Mouse (Mus musculus) MEL (cell line): ENCODE results near the gene Ppp1ca.

Experiments
- BHLHE40 ChIP-seq: IDR thresholded peaks from 2 replicates; pipeline ENCODE4 v1.6.1; 2012; ENCODE audit warnings: low read depth, mild to moderate bottlenecking, inconsistent platforms, low read length, improper control_type of control experiment, borderline replicate concordance
- CHD1 ChIP-seq: IDR thresholded peaks from 2 replicates; pipeline ENCODE4 v1.6.1; 2012; ENCODE audit warnings: low read depth, mild to moderate bottlenecking, inconsistent platforms, low read length, improper control_type of control experiment
- CTCF ChIP-seq, 3 experiments: IDR thresholded peaks in 2 of 3; conservative IDR thresholded peaks in 1 of 3; 2 replicates each; pipeline ENCODE4 v1.5.1; 2011 to 2012; ENCODE audit warnings: low read length in 3 of 3, low read depth in 2 of 3, mild to moderate bottlenecking in 2 of 3, improper control_type of control experiment in 1 of 3, inconsistent platforms in 1 of 3, mixed read lengths in 1 of 3, moderate library complexity in 1 of 3; ENCODE audit not compliant: control insufficient read depth in 1 of 3, insufficient read depth in 1 of 3, poor library complexity in 1 of 3, severe bottlenecking in 1 of 3
- EP300 ChIP-seq, 2 experiments: IDR thresholded peaks; 2 replicates each; pipeline ENCODE4 v1.6.1; 2011; ENCODE audit warnings: improper control_type of control experiment in 2 of 2, low read length in 2 of 2, low read depth in 1 of 2, mild to moderate bottlenecking in 1 of 2
- GATA1 ChIP-seq: IDR thresholded peaks from 2 replicates; pipeline ENCODE4 v1.6.1; 2011; ENCODE audit warnings: low read depth, low read length, improper control_type of control experiment
- MAFK ChIP-seq: IDR thresholded peaks from 2 replicates; pipeline ENCODE4 v1.6.1; 2011; ENCODE audit warnings: low read depth, mild to moderate bottlenecking, low read length, improper control_type of control experiment, borderline replicate concordance
- MAX ChIP-seq: IDR thresholded peaks from 2 replicates; pipeline ENCODE4 v1.6.1; 2011; ENCODE audit warnings: low read length, improper control_type of control experiment
- POLR2A ChIP-seq, 2 experiments: IDR thresholded peaks; 2 replicates each; pipeline ENCODE4 v1.6.1; 2011 to 2012; ENCODE audit warnings: low read length in 2 of 2, mild to moderate bottlenecking in 2 of 2, control low read depth in 1 of 2, improper control_type of control experiment in 1 of 2, low read depth in 1 of 2, moderate library complexity in 1 of 2; ENCODE audit not compliant: control insufficient read depth in 1 of 2, insufficient read depth in 1 of 2, poor library complexity in 1 of 2
- RCOR1 ChIP-seq: IDR thresholded peaks from 2 replicates; pipeline ENCODE4 v1.6.1; 2012; ENCODE audit warnings: low read depth, mild to moderate bottlenecking, inconsistent platforms, low read length, improper control_type of control experiment
- TAL1 ChIP-seq: IDR thresholded peaks from 2 replicates; pipeline ENCODE4 v1.6.1; 2012; ENCODE audit warnings: mild to moderate bottlenecking, inconsistent platforms, low read length, moderate library complexity, mixed read lengths
- USF1 ChIP-seq: IDR thresholded peaks from 2 replicates; pipeline ENCODE4 v1.6.1; 2014; ENCODE audit warnings: low read depth, mild to moderate bottlenecking, inconsistent platforms, low read length, improper control_type of control experiment, moderate library complexity
- ZKSCAN1 ChIP-seq: IDR thresholded peaks from 2 replicates; pipeline ENCODE4 v1.6.1; 2012; ENCODE audit warnings: low read depth, mild to moderate bottlenecking, inconsistent platforms, low read length, improper control_type of control experiment, moderate library complexity

DNA sequence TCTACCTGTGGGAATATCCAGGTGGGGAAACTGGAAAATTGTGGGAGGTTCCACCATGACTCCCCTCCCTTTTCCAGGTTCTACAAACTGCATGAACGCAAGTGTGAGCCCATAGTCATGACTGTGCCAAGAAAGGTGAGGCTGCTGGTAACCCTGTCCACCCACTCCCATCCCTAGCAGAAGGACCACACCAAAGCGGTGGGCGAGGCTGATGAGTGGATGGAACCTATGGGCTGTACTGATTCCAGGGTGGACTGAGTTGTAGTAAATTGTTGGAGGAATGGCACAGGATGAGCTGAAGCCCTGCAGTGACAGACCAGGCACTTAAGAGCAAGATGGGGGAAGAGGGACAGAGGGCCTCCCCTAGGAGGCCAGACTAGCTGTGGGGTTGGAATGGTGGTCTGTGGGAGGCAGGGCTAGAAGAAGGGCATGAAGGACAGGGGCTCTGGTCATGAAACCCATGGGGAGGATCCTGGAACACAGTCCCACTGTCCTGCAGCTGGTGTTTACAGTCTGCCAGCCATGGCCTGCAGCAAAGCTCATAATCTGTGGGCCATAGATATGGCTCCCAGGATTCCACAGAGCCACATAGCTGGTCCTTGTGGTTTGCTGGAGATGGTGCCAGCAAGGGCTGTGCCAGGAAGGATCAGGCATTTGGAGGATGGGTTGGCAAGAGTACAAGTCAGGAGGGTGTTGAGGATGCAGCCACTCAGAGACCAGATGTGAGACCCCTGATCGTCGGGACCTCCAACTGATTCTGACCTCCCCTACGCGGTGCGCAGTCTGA lies 39.2 kb upstream of the Ppp1ca start:
- TF ChIP-seq CTCF (IDR thresholded peaks at IDR 0.05 in 2 of 3, conservative IDR thresholded peaks at IDR 0.05 in 1 of 3; ENCODE audit: control insufficient read depth in 1 of 3, insufficient read depth in 1 of 3, low read depth in 2 of 3, low read length in 3 of 3, poor library complexity in 1 of 3, severe bottlenecking in 1 of 3) (no peak), POLR2A (IDR thresholded peaks at IDR 0.05; ENCODE audit: control insufficient read depth in 1 of 2, insufficient read depth in 1 of 2, low read depth in 1 of 2, low read length in 2 of 2, poor library complexity in 1 of 2) (no peak), BHLHE40 (no peak), MAFK (no peak), ZKSCAN1 (no peak), GATA1 (no peak), MAX (no peak), CHD1 (no peak), RCOR1 (no peak), EP300 (IDR thresholded peaks at IDR 0.05; ENCODE audit: low read depth in 1 of 2, low read length in 2 of 2) (no peak), USF1 (no peak), TAL1 (no peak)
